Mouse (Mus musculus) brain, embryonic 14.5 days (tissue): ENCODE data around the gene Apc2. TPM values are rescaled to one million over a fixed set of nuclear protein-coding genes. Genes with fewer than 3 reads are reported as not detected.
"Not testable (repeated sequence)": the region's sequence is repeated elsewhere in the genome, so short reads cannot be mapped to it uniquely, and the experiment has no call there.

Experiments
- DNase-seq: peaks from one replicate; pipeline ENCODE4 v3.0.0-alpha.2; 2011; ENCODE audit warnings: low read depth
- CTCF ChIP-seq: fragments of 200-500 bp; IDR thresholded peaks from 2 replicates; pipeline ENCODE4 v1.5.1; 2012; ENCODE audit warnings: inconsistent platforms, mild to moderate bottlenecking, moderate library complexity, borderline replicate concordance; ENCODE audit not compliant: insufficient read depth, insufficient read length; ENCODE audit errors: extremely low read depth
- POLR2A ChIP-seq: fragments of 200-500 bp; IDR thresholded peaks from 2 replicates; pipeline ENCODE4 v1.6.1; 2012; ENCODE audit warnings: mild to moderate bottlenecking, inconsistent platforms, borderline replicate concordance; ENCODE audit not compliant: poor library complexity, insufficient read depth, insufficient read length, severe bottlenecking; ENCODE audit errors: extremely low read depth
- polyA plus RNA-seq: library from polyadenylated mRNA; depleted of rRNA; stranded (reverse); fragments of >200 nt; gene quantifications from 2 replicates; pipeline ENCODE4 v1.2.3, GENCODE M21; 2012

The Apc2 gene
- polyA plus RNA-seq, 1 experiment = 292 TPM

DNA sequence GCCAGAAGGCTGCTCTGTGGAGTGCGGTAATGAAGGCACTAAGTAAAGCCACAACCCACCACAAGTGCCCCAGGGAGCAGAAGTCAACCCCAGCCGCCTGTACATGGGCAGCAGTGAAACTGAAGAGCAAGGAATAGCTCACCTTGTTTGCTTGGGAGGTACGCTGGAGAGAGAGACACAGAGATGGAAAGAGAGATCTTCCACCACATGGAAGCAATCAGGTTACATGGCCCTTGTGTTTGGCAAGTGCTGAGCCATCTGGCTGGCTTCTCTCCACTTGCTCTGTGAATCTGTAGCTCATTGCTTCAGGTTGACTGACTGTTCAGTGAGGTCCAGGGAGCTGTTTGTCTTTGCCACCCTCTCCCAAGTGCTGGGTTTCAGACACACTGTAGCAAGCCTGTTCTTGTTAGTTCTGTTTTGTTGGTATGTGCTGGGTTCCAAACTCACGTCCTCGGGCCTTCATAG lies 36.8 kb downstream of the Apc2 start:
- TF ChIP-seq CTCF (no peak), POLR2A (no peak)
- DNase-seq = no peak

- TF ChIP-seq POLR2A (no peak), CTCF (no peak)
- DNase-seq = no peak
These were observed 40.5 kb downstream of the Apc2 start for GRCm38 (mm10) chr10:80336263-80336662.

GRCm38 (mm10) chr10:80339941-80340750 lies 44.4 kb downstream of the Apc2 start:
- DNase-seq = peak; percentile 88
- TF ChIP-seq CTCF = peak; percentile 95
- TF ChIP-seq POLR2A = no peak

- TF ChIP-seq CTCF = no peak
- no peak for TF ChIP-seq POLR2A
- no peak for DNase-seq
These were observed 45.2 kb downstream of the Apc2 start for GRCm38 (mm10) chr10:80341026-80341425.

DNA sequence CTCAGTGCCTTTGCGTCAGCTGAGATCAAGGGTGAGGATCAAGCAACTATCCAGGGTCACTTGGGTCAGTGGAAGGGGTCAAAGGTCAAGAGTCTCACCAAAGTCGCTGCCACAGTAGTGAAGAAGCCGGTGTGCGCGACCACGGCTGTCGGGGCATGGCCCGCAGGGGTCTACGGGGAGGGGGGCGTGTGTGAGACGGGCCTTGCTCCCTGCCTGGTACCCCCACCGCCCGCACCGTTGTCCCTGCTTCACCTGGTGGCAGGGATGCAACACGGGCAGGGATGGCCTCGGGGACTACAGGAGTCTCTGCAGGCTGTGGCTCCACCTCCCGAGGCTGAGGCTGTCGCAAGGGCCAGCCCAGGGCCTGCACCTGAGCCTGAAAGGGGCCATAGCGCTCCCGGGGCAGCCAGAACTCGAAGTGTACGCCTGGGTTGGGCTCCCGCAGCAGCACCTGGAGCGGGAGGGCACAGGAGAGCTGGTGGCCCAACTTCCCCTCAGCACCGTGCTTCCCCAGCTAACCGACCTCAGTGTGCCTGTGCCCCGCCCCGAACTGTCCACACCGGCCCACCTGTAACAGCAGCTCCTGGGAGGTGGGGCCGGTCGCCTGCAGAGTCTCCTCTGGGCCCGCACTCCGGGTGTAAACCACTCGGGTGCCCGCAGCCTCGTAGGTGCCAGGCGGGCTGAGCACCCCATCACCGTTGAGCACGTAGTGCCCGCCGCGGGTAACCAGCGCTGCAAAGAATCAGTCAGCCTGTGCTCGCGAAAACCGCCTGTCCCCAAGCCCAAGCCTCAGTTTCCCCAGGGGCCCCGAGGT lies 45.9 kb downstream of the Apc2 start:
- TF ChIP-seq POLR2A = no peak
- no peak for TF ChIP-seq CTCF
- DNase-seq = no peak

DNA sequence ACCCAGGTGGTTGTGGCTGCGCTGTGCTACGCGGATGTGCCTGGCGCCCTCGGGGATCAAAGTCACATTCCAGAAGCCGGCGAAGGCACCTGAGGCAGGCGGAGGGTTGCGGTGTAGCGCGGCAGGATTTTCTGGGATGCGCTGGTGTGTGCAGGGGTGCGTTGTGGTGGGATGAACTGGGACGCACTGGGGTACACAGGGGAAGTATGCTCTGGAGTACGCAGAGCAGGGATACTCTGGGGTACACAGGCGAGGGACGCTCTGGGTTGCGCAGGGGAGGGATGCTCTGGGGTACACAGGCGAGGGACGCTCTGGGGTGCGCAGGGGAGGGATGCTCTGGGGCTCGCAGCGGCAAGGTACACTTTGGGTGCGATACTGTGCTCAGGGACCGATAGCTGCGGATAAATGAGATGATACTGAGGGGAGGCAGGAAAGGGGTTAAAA lies 46.5 kb downstream of the Apc2 start:
- no peak for DNase-seq
- TF ChIP-seq POLR2A = no peak
- TF ChIP-seq CTCF = no peak

- DNase-seq = peak; percentile 86
These were observed 47.1 kb downstream of the Apc2 start for GRCm38 (mm10) chr10:80342749-80343424.

DNA sequence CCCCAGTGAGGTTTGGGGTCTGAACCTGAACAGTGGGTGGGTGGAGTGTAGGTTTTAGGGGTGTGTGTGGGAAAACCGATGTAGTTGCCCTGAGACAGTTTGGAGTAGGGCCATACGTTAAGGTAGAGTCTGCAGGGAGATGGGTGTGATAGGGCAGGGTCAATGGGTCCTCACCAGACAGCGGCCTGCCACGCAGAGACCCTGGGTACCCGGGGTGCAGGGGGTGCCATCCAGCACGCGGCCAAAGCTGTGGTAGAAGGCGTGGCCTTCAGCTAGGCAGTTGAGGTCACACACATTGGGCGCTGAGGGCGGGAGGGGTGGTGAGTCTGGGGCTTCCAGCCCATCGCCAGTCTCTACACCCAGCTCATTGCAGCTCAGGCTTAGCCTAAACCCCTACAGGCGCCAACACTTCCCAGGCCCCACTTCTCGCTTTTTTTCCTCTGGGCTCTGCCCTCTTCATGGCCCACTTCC lies 47.7 kb downstream of the Apc2 start:
- TF ChIP-seq CTCF = no peak
- DNase-seq = no peak

More at GRCm38 (mm10) chr10:80342749-80343424, 47.1 kb downstream of the Apc2 start:
- TF ChIP-seq POLR2A = no peak
- no peak for TF ChIP-seq CTCF

DNA sequence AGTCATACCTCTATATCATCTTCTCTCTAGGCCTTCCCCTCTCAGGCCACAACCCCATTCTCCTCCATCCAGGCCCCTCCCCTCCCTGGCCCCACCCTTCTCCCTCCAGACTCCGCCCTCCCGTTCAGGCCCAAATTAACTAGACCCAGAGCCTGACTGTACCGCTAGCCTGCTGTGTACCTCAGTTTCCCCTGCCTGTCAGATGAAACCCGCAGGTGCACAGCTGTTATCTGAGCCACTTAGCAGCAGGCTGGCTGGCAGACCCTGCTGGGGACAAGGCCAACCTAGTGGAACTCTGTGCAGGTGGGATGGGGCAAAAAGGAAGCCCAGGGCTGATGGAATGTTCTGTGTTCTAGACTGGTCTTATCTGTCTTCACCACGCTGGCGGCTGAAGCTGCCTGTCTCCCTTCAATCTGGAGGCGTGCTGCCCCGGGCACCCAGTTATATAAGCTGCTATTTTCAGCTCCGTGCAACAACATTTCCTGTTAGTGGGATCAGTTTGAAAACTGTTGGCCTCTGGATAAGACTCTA lies 48.4 kb downstream of the Apc2 start:
- TF ChIP-seq CTCF (no peak), POLR2A (no peak)
- DNase-seq = no peak

GRCm38 (mm10) chr10:80345122-80345521 lies 49.3 kb downstream of the Apc2 start:
- no peak for DNase-seq

DNA sequence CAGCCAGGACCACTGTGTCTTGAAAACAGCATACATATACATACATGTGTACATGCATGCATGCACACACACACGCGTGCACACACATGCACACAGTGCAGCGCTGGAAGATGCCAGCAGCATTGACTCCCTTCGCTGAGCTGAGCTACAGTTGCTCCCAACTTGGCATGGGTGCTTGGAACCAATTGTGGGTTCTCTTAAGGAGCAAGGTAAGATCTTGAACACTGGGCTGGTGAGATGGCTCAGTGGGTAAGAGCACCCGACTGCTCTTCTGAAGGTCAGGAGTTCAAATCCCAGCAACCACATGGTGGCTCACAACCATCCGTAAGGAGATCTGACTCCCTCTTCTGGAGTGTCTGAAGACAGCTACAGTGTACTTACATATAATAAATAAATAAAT lies 50.2 kb downstream of the Apc2 start:
- not testable (repeated sequence) for DNase-seq

More at GRCm38 (mm10) chr10:80345122-80345521, 49.3 kb downstream of the Apc2 start:
- no peak for TF ChIP-seq CTCF
- TF ChIP-seq POLR2A = no peak

GRCm38 (mm10) chr10:80347514-80347967 lies 51.8 kb downstream of the Apc2 start:
- no peak for TF ChIP-seq CTCF
- TF ChIP-seq POLR2A = no peak
- no peak for DNase-seq
